Mouse (Mus musculus) liver, adult 2 months (tissue): Measurements from ENCODE around the gene Ifnz.

Experiments
- CTCF ChIP-seq: fragments of 200-500 bp; IDR thresholded peaks from 2 replicates; pipeline ENCODE4 v1.5.1; 2011; ENCODE audit warnings: low read depth, low read length, control low read depth
- POLR2A ChIP-seq: fragments of 200-500 bp; IDR thresholded peaks from 2 replicates; pipeline ENCODE4 v1.6.1; 2011; ENCODE audit warnings: low read length, control low read depth; ENCODE audit not compliant: insufficient read depth; ENCODE audit errors: extremely low read depth

- TF ChIP-seq CTCF (peak; percentile 92), POLR2A (no peak)
Measured at GRCm38 (mm10) chr4:88738480-88738879, 43.5 kb upstream of the Ifnz start.
